Mouse (Mus musculus): ENCODE data around the gene P2ry2. TPM values are rescaled to one million over a fixed set of nuclear protein-coding genes. Genes with fewer than 3 reads are reported as not detected.

The P2ry2 gene
- total and polyA plus RNA-seq, 2 experiments from 2014 or later: 3.8 to 12.9 TPM

DNA sequence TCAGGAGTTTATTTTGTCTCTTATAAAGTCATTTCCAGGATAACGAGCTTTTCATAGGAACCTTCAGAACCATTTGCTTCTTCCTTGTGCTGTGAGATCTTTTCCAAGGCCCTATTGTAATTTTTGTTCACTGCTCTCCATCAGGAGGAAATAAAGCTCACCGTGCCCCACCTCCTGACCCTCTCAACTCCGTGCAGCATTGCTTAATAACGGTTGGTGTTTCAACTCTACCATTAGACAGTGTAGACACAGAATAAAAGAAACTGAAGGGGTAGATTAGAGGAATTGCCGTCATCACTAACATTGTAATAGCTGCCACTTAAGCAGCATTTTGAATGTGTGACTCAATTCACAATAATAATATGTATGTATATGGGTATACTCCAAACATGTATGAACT lies 14.2 kb upstream of the P2ry2 start:
- H3K4me1 ChIP-seq (ENCODE audit: control insufficient read depth, insufficient read depth): 0 out of 2 replicates have a peak, but pooled peaks cover 8% of the 10 kb centered on the region
- H3K9me3 ChIP-seq (replicated peaks; ENCODE audit: control insufficient read depth, low read length): no peaks in the 10 kb centered on the region
- H3K27ac ChIP-seq (ENCODE audit: low read depth): no peak overlapping the region
- no peak overlapping the region for H3K4me3 ChIP-seq (ENCODE audit: low read depth, low read length)
- no peak for TF ChIP-seq EP300 (IDR thresholded peaks at IDR 0.05; ENCODE audit: low read depth)
- TF ChIP-seq CTCF (IDR thresholded peaks at IDR 0.05; ENCODE audit: low read depth): no peak
- no peaks in the 10 kb centered on the region for H3K36me3 ChIP-seq (replicated peaks; ENCODE audit: control insufficient read depth, insufficient read depth, low read length)
- no peak overlapping the region for H3K9ac ChIP-seq (replicated peaks; ENCODE audit: low read depth, low read length)
- DNase-seq (ENCODE audit: low spot score) (no peak), ATAC-seq (ENCODE audit: insufficient read depth, low read depth) (no peak)
- H3K27me3 ChIP-seq (ENCODE audit: control insufficient read depth, insufficient read depth, low read length): no peaks in the 10 kb centered on the region
- H3K4me2 ChIP-seq (ENCODE audit: low read depth, low read length): no peak overlapping the region
- WGBS: 60% methylated on average over 5 of the region's 5 CpGs

DNA sequence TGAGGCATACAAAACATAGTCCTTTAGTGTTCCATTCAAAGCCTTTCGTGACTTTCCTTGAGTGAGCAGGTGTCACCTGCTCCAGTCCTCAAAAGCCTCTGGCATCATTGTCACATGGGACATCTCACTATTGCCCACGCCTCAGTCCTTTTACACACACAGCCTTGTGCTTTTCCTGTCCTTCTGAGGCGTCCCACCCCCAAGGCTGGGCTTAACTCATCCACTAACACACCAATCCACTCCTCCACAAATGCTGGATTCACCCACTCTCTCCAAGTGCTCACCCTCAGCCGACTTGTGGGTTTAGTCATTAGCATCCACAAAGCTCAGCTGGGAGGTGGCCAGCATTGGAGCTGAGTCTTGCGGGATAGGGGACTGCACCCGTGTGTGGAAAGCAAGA lies 4.8 kb upstream of the P2ry2 start:
- DNase-seq (ENCODE audit: low spot score): no peak
- H3K27ac ChIP-seq (ENCODE audit: low read depth): no peak overlapping the region
- 46% methylated on average over 6 of the region's 6 CpGs for WGBS

GRCm38 (mm10) chr7:101017021-101017461 lies 4.4 kb upstream of the P2ry2 start:
- no peak overlapping the region for H3K4me2 ChIP-seq (ENCODE audit: low read depth, low read length)
- H3K27ac ChIP-seq (ENCODE audit: low read depth): no peak overlapping the region
- TF ChIP-seq CTCF (IDR thresholded peaks at IDR 0.05; ENCODE audit: low read depth) (no peak), EP300 (IDR thresholded peaks at IDR 0.05; ENCODE audit: low read depth) (no peak)
- H3K27me3 ChIP-seq (ENCODE audit: control insufficient read depth, insufficient read depth, low read length): no peaks in the 10 kb centered on the region
- H3K9me3 ChIP-seq (replicated peaks; ENCODE audit: control insufficient read depth, low read length): no peaks in the 10 kb centered on the region
- ATAC-seq (ENCODE audit: insufficient read depth, low read depth) (no peak), DNase-seq (ENCODE audit: low spot score) (no peak)
- WGBS: 59% methylated on average over 7 of the region's 7 CpGs
- no peaks in the 10 kb centered on the region for H3K36me3 ChIP-seq (replicated peaks; ENCODE audit: control insufficient read depth, insufficient read depth, low read length)
- H3K4me1 ChIP-seq (ENCODE audit: control insufficient read depth, insufficient read depth): peaks cover 3% of the 10 kb centered on the region; the same call in 1 of the 2 replicates
- H3K4me3 ChIP-seq (ENCODE audit: low read depth, low read length): no peak overlapping the region
- H3K9ac ChIP-seq (replicated peaks; ENCODE audit: low read depth, low read length): no peak overlapping the region

More for the DNA sequence above, 4.8 kb upstream of the P2ry2 start:
- Histone ChIP-seq H3K4me1 (ENCODE audit: control insufficient read depth, insufficient read depth) (peaks cover 3% of the 10 kb centered on the region; the same call in 1 of the 2 replicates), H3K4me3 (ENCODE audit: low read depth, low read length) (no peak overlapping the region), H3K4me2 (ENCODE audit: low read depth, low read length) (no peak overlapping the region), H3K27me3 (ENCODE audit: control insufficient read depth, insufficient read depth, low read length) (no peaks in the 10 kb centered on the region), H3K9me3 (replicated peaks; ENCODE audit: control insufficient read depth, low read length) (no peaks in the 10 kb centered on the region), H3K36me3 (replicated peaks; ENCODE audit: control insufficient read depth, insufficient read depth, low read length) (no peaks in the 10 kb centered on the region), H3K9ac (replicated peaks; ENCODE audit: low read depth, low read length) (no peak overlapping the region)
- no peak for ATAC-seq (ENCODE audit: insufficient read depth, low read depth)
- no peak for TF ChIP-seq CTCF (IDR thresholded peaks at IDR 0.05; ENCODE audit: low read depth)

GRCm38 (mm10) chr7:101014985-101015384 lies 2.3 kb upstream of the P2ry2 start:
- Histone ChIP-seq H3K9me3 (replicated peaks; ENCODE audit: control insufficient read depth, low read length) (no peaks in the 10 kb centered on the region), H3K4me2 (ENCODE audit: low read depth, low read length) (no peak overlapping the region), H3K4me1 (ENCODE audit: control insufficient read depth, insufficient read depth) (peaks cover 3% of the 10 kb centered on the region; the same call in 1 of the 2 replicates), H3K36me3 (replicated peaks; ENCODE audit: control insufficient read depth, insufficient read depth, low read length) (no peaks in the 10 kb centered on the region), H3K27ac (ENCODE audit: low read depth) (no peak overlapping the region), H3K9ac (replicated peaks; ENCODE audit: low read depth, low read length) (no peak overlapping the region), H3K4me3 (ENCODE audit: low read depth, low read length) (no peak overlapping the region), H3K27me3 (ENCODE audit: control insufficient read depth, insufficient read depth, low read length) (no peaks in the 10 kb centered on the region)
- DNase-seq (ENCODE audit: low spot score) (no peak), ATAC-seq (ENCODE audit: insufficient read depth, low read depth) (no peak)
- TF ChIP-seq EP300 (IDR thresholded peaks at IDR 0.05; ENCODE audit: low read depth) (no peak), CTCF (IDR thresholded peaks at IDR 0.05; ENCODE audit: low read depth) (no peak)
- WGBS: 88% methylated on average over 1 of the region's 1 CpGs

- Histone ChIP-seq H3K36me3 (replicated peaks; ENCODE audit: control insufficient read depth, insufficient read depth, low read length) (no peaks in the 10 kb centered on the region), H3K27me3 (ENCODE audit: control insufficient read depth, insufficient read depth, low read length) (no peaks in the 10 kb centered on the region), H3K4me3 (ENCODE audit: low read depth, low read length) (no peak overlapping the region), H3K9ac (replicated peaks; ENCODE audit: low read depth, low read length) (no peak overlapping the region), H3K4me1 (ENCODE audit: control insufficient read depth, insufficient read depth) (peaks cover 3% of the 10 kb centered on the region; the same call in 1 of the 2 replicates), H3K9me3 (replicated peaks; ENCODE audit: control insufficient read depth, low read length) (no peaks in the 10 kb centered on the region), H3K4me2 (ENCODE audit: low read depth, low read length) (no peak overlapping the region), H3K27ac (ENCODE audit: low read depth) (no peak overlapping the region)
- WGBS: 61% methylated on average over 9 of the region's 9 CpGs
- DNase-seq (ENCODE audit: low spot score) (no peak), ATAC-seq (ENCODE audit: insufficient read depth, low read depth) (no peak)
- no peak for TF ChIP-seq CTCF (IDR thresholded peaks at IDR 0.05; ENCODE audit: low read depth)
- no peak for TF ChIP-seq EP300 (IDR thresholded peaks at IDR 0.05; ENCODE audit: low read depth)
Observed at GRCm38 (mm10) chr7:101014041-101014440, 1.4 kb upstream of the P2ry2 start.

All from heart, postnatal 0 days (tissue).